Mouse (Mus musculus) heart, embryonic 11.5 days (tissue): ENCODE data around the gene Dock4. TPM values are rescaled to one million over a fixed set of nuclear protein-coding genes. Genes with fewer than 3 reads are reported as not detected.

Experiments
- ATAC-seq: fragments of 200-750 bp; cut with Nextera tagmentation; replicated peaks from 2 replicates; pipeline ENCODE4 v1.8.0; 2017; ENCODE audit warnings: moderate library complexity; ENCODE audit not compliant: insufficient number of reproducible peaks, low FRiP score, low TSS enrichment
- H3K27ac ChIP-seq: fragments of 300-500 bp; sonication (generic); 2 replicates; pipeline ENCODE4 v1.5.1; 2014; ENCODE audit warnings: mild to moderate bottlenecking, low read depth, low read length
- H3K27me3 ChIP-seq: fragments of 300-500 bp; sonication (generic); 2 replicates; pipeline ENCODE4 v1.6.1; 2014; ENCODE audit warnings: mild to moderate bottlenecking, low read length, mixed read lengths; ENCODE audit not compliant: control insufficient read depth, insufficient read depth
- H3K36me3 ChIP-seq: fragments of 300-500 bp; sonication (generic); 2 replicates; pipeline ENCODE4 v1.6.1; 2014; ENCODE audit warnings: mild to moderate bottlenecking, low read length, moderate library complexity, mixed read lengths; ENCODE audit not compliant: control insufficient read depth, insufficient read depth
- H3K4me1 ChIP-seq: fragments of 300-500 bp; sonication (generic); 2 replicates; pipeline ENCODE4 v1.6.1; 2014; ENCODE audit warnings: low read length; ENCODE audit not compliant: control insufficient read depth, insufficient read depth
- H3K4me2 ChIP-seq: fragments of 300-500 bp; sonication (generic); 2 replicates; pipeline ENCODE4 v1.6.1; 2014; ENCODE audit warnings: mild to moderate bottlenecking, moderate library complexity
- H3K4me3 ChIP-seq: fragments of 300-500 bp; sonication (generic); 2 replicates; pipeline ENCODE4 v1.5.1; 2014; ENCODE audit warnings: low read depth, low read length
- H3K9ac ChIP-seq: fragments of 300-500 bp; sonication (generic); 2 replicates; pipeline ENCODE4 v1.6.1; 2014; ENCODE audit warnings: mild to moderate bottlenecking, low read depth, low read length, moderate library complexity
- H3K9me3 ChIP-seq: fragments of 300-500 bp; sonication (generic); replicated peaks from 2 replicates; pipeline ENCODE4 v1.6.1; 2016; ENCODE audit warnings: low read length; ENCODE audit not compliant: control insufficient read depth
- WGBS: fragments of 180-500 bp; shearing (Covaris S2); extraction: QIAGEN DNeasy Blood & Tissue Kit; methylation state at CpG from one replicate; pipeline ENCODE4 v1.1.7; 2014; ENCODE audit not compliant: insufficient replicate concordance; 5-methylcytosine and 5-hydroxymethylcytosine counted together
- polyA plus RNA-seq: library from polyadenylated mRNA; unstranded; fragments of >200 nt; fragmentation: Nextera tagmentation; extraction: Ambion mirVana; gene quantifications from 2 replicates; pipeline ENCODE4 v1.2.1, GENCODE M21; 2014

The Dock4 gene
- 6.1 and 8.1 TPM in 2 replicates for polyA plus RNA-seq

DNA sequence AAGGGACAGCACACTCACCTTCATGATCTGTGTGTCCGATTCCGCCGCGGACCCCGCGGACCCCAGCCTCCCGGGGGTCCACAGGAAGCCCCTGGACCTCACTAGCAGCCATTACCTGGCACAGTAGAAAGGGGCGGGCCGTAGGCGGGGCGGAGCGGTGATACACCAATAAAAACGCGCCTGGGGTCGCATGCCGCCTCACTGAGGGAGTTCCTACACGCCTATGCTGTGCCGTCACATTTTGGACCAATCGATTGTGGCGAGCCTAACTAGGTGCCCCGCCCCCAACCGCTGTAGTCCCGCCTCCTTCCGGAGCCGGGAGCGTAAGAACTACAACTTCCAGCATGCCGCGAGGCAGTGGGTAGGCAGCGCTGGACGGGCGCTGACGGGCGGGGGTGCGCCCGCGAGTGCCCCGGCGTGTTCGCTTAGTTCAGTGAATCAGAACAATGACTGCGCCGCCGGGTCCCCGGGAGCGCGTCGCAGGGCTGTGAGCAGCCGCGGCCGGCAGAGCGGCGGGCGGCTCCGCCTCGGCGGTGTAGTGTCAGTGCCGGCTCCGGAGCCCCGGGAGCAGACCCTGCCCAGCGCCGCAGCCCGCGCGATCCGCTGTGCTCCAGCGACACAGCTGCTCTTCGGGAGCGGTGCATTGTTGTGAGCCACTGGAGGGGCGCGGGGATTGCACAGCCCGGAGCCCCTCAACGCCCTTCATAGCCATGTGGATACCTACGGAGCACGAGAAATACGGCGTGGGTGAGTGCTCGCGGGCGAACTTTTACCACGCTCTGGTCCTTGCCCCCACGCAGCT lies at the start of gene Dock4, which contains the start of gene Zfp277:
Dock4 (plus strand) TSS at position 305 of the 802 bp plus-strand sequence.
Zfp277 (minus strand) TSS at position 255 of the 802 bp plus-strand sequence.
- under 1% methylated on average over 78 of the region's 80 CpGs for WGBS
- Histone ChIP-seq H3K9me3 (no peaks in the 10 kb centered on the region), H3K9ac (peak within 1 kb of the TSS; percentile 84), H3K4me3 (peak within 1 kb of the TSS; percentile 91), H3K36me3 (no peaks in the 10 kb centered on the region), H3K4me2 (peak within 1 kb of the TSS; percentile 86), H3K4me1 (peaks cover 4% of the 10 kb centered on the region), H3K27ac (peak within 1 kb of the TSS; percentile 71), H3K27me3 (no peaks in the 10 kb centered on the region)
- ATAC-seq = peak; percentile 99

DNA sequence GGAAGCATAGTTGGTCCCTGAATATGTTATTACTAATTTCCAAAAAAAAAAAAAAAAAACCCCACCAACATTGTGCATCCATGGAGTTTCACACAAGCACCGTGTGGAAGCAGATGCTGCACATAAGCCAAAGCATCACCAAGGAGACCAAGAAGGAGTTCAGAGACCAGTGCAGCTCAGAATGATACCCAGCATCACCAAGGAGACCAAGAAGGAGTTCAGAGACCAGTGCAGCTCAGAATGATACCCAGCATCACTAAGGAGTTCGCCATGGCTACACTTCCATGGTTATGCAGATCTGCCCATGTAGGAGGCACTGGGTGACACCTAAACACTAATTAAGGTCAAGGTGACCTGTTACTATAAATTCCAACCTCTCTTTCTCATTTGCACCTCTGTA lies 46.8 kb upstream of the Dock4 start:
- H3K27me3 ChIP-seq = no peaks in the 10 kb centered on the region
- WGBS = 93% methylated on average over 2 of the region's 2 CpGs
- no peaks in the 10 kb centered on the region for H3K9me3 ChIP-seq
- H3K4me3 ChIP-seq = no peak overlapping the region
- H3K4me1 ChIP-seq = no peaks in the 10 kb centered on the region
- H3K36me3 ChIP-seq = no peaks in the 10 kb centered on the region
- H3K9ac ChIP-seq = no peak overlapping the region
- ATAC-seq = no peak
- H3K4me2 ChIP-seq = no peak overlapping the region
- no peak overlapping the region for H3K27ac ChIP-seq

- Histone ChIP-seq H3K9me3 (no peaks in the 10 kb centered on the region), H3K9ac (no peak overlapping the region), H3K27me3 (no peaks in the 10 kb centered on the region), H3K4me2 (no peak overlapping the region), H3K27ac (no peak overlapping the region), H3K4me1 (no peaks in the 10 kb centered on the region), H3K4me3 (no peak overlapping the region), H3K36me3 (no peaks in the 10 kb centered on the region)
- WGBS = 84% methylated on average over 2 of the region's 2 CpGs
- ATAC-seq = no peak
These were observed 46.4 kb upstream of the Dock4 start for GRCm38 (mm10) chr12:40399386-40399785.

DNA sequence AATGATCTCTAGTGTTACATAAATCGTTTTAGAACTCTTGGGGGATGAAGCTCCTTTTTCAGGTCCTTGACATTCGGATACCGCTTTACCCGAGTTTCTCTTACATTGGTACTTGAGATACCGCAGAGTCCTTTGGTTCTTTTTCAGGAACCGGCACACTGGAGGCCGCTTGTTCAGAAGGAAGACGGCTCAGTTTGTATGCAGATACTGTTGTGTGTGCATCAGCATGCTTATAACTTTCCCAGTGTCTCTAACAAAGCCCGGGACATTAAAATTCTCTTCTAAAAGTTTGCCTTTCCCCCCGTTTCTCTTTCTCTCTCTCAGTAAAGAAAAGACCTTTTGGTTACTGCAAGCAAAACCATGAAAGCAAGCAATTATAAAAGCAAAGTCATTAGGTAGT lies 45.9 kb upstream of the Dock4 start:
- no peak for ATAC-seq
- Histone ChIP-seq H3K4me1 (no peaks in the 10 kb centered on the region), H3K27ac (no peak overlapping the region), H3K9ac (no peak overlapping the region), H3K36me3 (no peaks in the 10 kb centered on the region), H3K9me3 (no peaks in the 10 kb centered on the region), H3K4me2 (no peak overlapping the region), H3K27me3 (no peaks in the 10 kb centered on the region), H3K4me3 (no peak overlapping the region)
- 89% methylated on average over 10 of the region's 10 CpGs for WGBS

GRCm38 (mm10) chr12:40414682-40415311 lies 31.0 kb upstream of the Dock4 start:
- ATAC-seq = no peak
- Histone ChIP-seq H3K36me3 (no peaks in the 10 kb centered on the region; the same call in 1 of the 2 replicates), H3K4me2 (no peak overlapping the region), H3K9ac (no peak overlapping the region), H3K4me1 (peaks cover 12% of the 10 kb centered on the region), H3K27ac (no peak overlapping the region), H3K9me3 (no peaks in the 10 kb centered on the region; the same call in 1 of the 2 replicates), H3K4me3 (no peak overlapping the region), H3K27me3 (no peaks in the 10 kb centered on the region)
- 75% methylated on average over 5 of the region's 5 CpGs for WGBS

- Histone ChIP-seq H3K36me3 (no peaks in the 10 kb centered on the region), H3K4me2 (no peak overlapping the region), H3K4me3 (no peak overlapping the region), H3K9ac (no peak overlapping the region), H3K9me3 (no peaks in the 10 kb centered on the region), H3K27me3 (no peaks in the 10 kb centered on the region), H3K4me1 (peaks cover 12% of the 10 kb centered on the region), H3K27ac (no peak overlapping the region)
- no peak for ATAC-seq
- WGBS = 71% methylated on average over 8 of the region's 8 CpGs
These were observed 30.3 kb upstream of the Dock4 start for GRCm38 (mm10) chr12:40415312-40415925.

GRCm38 (mm10) chr12:40417257-40417656 lies 28.5 kb upstream of the Dock4 start:
- Histone ChIP-seq H3K4me1 (peaks cover 12% of the 10 kb centered on the region), H3K9me3 (no peaks in the 10 kb centered on the region), H3K4me3 (no peak overlapping the region), H3K4me2 (no peak overlapping the region), H3K36me3 (no peaks in the 10 kb centered on the region), H3K27ac (no peak overlapping the region), H3K27me3 (no peaks in the 10 kb centered on the region), H3K9ac (no peak overlapping the region)
- 57% methylated on average over 4 of the region's 4 CpGs for WGBS
- no peak for ATAC-seq

- Histone ChIP-seq H3K36me3 (no peaks in the 10 kb centered on the region), H3K9me3 (no peaks in the 10 kb centered on the region), H3K4me3 (no peak overlapping the region), H3K27ac (no peak overlapping the region), H3K9ac (no peak overlapping the region), H3K4me2 (no peak overlapping the region), H3K4me1 (peaks cover 1% of the 10 kb centered on the region), H3K27me3 (no peaks in the 10 kb centered on the region)
- no peak for ATAC-seq
- WGBS = 94% methylated on average over 1 of the region's 1 CpGs
These were observed 20.8 kb upstream of the Dock4 start for GRCm38 (mm10) chr12:40424991-40425390.
